Mouse (Mus musculus) heart, embryonic 10.5 days (tissue): ENCODE measurements around the gene Mgat5. TPM values are rescaled to one million over a fixed set of nuclear protein-coding genes. Genes with fewer than 3 reads are reported as not detected.

Experiments used
- DNase-seq: peaks from one replicate; pipeline ENCODE4 v3.0.0-alpha.2; 2017; ENCODE audit warnings: low spot score
- H3K27ac ChIP-seq: fragments of 300-500 bp; sonication (generic); 2 replicates; pipeline ENCODE4 v1.5.1; 2016; ENCODE audit warnings: mild to moderate bottlenecking
- H3K27me3 ChIP-seq: fragments of 300-500 bp; sonication (generic); 2 replicates; pipeline ENCODE4 v1.6.1; 2016; ENCODE audit warnings: mild to moderate bottlenecking; ENCODE audit not compliant: poor library complexity, insufficient read depth, severe bottlenecking
- H3K36me3 ChIP-seq: fragments of 300-500 bp; sonication (generic); 2 replicates; pipeline ENCODE4 v1.6.1; 2016; ENCODE audit warnings: mild to moderate bottlenecking, moderate library complexity
- H3K4me1 ChIP-seq: fragments of 300-500 bp; sonication (generic); 2 replicates; pipeline ENCODE4 v1.6.1; 2016; ENCODE audit warnings: mild to moderate bottlenecking
- H3K4me3 ChIP-seq: fragments of 300-500 bp; sonication (generic); 2 replicates; pipeline ENCODE4 v1.5.1; 2016; ENCODE audit warnings: mild to moderate bottlenecking, moderate library complexity
- H3K9me3 ChIP-seq: fragments of 300-500 bp; sonication (generic); 2 replicates; pipeline ENCODE4 v1.6.1; 2016; ENCODE audit warnings: mild to moderate bottlenecking, moderate library complexity
- WGBS: fragments of 180-500 bp; shearing (Covaris S2); methylation state at CpG from one replicate; pipeline ENCODE4 v1.1.7; 2016; 5-methylcytosine and 5-hydroxymethylcytosine counted together
- polyA plus RNA-seq: library from polyadenylated mRNA; unstranded; fragments of >200 nt; fragmentation: Nextera tagmentation; extraction: Ambion mirVana; gene quantifications from 2 replicates; pipeline ENCODE4 v1.2.1, GENCODE M21; 2016

Gene Mgat5
- polyA plus RNA-seq, 1 experiment from 2014 or later, result 3.5 TPM

DNA sequence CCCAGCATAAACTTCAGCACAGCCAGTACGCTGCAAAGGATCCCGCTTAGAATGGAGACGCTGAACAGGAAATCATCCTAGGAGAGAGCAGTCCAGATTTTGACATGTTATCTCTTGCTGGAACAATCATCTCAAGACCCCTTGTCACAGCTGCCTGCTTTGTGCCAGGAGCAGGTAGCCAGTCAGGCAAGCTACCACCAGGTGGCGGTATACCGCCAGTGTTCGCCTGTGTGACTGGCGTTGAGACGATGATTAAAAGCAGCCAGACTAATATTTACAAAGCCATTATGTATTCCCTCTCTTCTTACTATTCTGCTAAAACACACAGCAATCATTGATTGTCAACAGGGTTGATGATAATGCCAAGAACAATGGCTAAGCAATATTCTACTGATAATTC lies 295.4 kb downstream of the Mgat5 start:
- Histone ChIP-seq H3K9me3 (no peaks in the 10 kb centered on the region), H3K4me3 (no peak overlapping the region), H3K27ac (no peak overlapping the region), H3K36me3 (no peaks in the 10 kb centered on the region), H3K4me1 (peaks cover 36% of the 10 kb centered on the region), H3K27me3 (no peaks in the 10 kb centered on the region)
- DNase-seq, result no peak
- 8% methylated on average over 8 of the region's 8 CpGs for WGBS

DNA sequence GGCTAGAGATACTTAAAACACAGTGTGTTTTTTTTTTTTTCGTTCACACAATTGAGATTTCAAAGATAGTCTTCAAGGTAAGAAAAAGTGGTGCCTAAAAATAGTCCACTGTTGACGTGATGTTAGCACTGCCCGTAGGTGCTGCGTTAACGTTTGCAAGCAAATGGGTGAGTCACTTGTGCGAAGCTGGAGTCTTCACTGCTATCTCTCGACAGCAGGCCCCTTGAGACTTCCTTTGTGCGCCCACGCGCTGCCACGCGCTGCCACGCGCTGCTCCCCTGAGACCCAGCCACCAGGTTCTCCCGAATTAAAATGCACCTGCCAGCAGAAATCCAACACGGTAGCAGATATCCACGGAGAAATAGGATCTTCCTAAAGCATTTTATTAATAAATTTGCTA lies 295.9 kb downstream of the Mgat5 start:
- DNase-seq, result no peak
- 56% methylated on average over 17 of the region's 17 CpGs for WGBS
- H3K4me3 ChIP-seq, result no peak overlapping the region
- 0 out of 2 replicates have a peak overlapping the region, but pooled peaks have one; percentile 39 for H3K27ac ChIP-seq
- H3K36me3 ChIP-seq, result no peaks in the 10 kb centered on the region
- peaks cover 41% of the 10 kb centered on the region for H3K4me1 ChIP-seq
- no peaks in the 10 kb centered on the region for H3K9me3 ChIP-seq
- H3K27me3 ChIP-seq, result no peaks in the 10 kb centered on the region

DNA sequence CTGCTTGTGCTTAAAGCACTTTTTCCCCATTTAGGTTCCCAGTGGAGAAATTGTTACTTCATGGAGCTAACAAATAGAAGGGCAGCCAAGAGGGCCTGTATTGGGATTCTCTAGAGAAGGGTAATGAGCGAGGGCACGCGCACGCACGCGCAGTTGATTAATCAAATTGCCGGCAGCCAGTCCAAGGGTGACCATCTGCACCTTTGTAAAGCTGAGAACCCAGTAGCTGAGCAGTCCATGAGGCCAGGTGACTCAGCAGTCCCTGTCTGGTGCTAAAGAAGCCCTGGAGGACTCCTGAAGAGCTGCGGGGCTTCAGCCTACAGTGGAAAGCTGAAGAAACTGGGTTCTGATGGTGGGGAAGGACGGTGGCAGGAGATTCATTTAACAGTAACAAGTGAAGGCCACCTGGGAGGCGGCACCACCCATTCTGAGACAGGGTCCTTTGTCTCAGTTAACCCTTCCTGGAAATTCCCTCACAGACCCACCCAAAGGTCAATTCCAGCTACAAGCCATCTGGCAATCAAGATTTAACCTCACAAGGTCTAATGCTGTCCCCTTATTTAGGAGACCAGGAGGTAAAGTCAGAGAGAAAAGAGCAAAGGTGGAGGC lies 302.3 kb downstream of the Mgat5 start:
- H3K27ac ChIP-seq, result no peak overlapping the region
- peaks cover 37% of the 10 kb centered on the region for H3K4me1 ChIP-seq
- no peaks in the 10 kb centered on the region for H3K9me3 ChIP-seq
- H3K4me3 ChIP-seq, result no peak overlapping the region
- no peak for DNase-seq
- H3K36me3 ChIP-seq, result no peaks in the 10 kb centered on the region
- no peaks in the 10 kb centered on the region for H3K27me3 ChIP-seq
- WGBS, result 84% methylated on average over 10 of the region's 10 CpGs

DNA sequence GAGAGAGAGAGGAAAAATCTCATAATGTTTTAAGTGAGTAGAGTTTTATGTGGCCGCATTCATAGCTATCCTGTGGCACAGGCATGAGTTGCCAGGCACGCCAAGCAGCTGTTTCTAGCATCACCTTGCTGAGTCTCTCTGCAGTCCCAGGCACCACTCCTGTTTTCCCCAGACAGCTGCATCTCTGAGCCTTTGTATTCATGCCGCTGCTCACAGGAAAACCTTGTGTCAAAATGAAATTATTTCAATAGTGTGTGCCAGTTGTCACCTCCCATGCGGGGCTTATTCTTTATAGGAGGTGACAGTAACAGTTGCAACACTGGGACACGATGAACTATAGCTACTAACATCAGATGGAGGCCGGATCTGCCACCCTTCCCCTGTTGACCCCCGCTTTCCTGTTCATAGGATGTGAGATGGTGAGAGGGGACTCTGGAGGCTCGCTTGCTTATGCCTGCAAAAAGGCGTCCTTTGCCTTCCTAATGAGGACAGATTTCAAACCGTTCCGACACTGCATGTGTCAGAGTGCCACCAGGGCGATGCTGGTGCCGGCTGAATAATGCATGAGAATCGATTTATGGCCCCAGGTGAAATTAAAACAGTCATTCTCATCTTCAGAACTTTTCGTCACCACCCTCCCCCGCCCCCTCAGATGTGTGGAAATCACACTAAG lies 303.4 kb downstream of the Mgat5 start:
- no peaks in the 10 kb centered on the region for H3K27me3 ChIP-seq
- peaks cover 40% of the 10 kb centered on the region for H3K4me1 ChIP-seq
- H3K36me3 ChIP-seq, result no peaks in the 10 kb centered on the region
- H3K4me3 ChIP-seq, result no peak overlapping the region
- no peak overlapping the region for H3K27ac ChIP-seq
- no peak for DNase-seq
- no peaks in the 10 kb centered on the region for H3K9me3 ChIP-seq
- WGBS, result 86% methylated on average over 16 of the region's 16 CpGs

DNA sequence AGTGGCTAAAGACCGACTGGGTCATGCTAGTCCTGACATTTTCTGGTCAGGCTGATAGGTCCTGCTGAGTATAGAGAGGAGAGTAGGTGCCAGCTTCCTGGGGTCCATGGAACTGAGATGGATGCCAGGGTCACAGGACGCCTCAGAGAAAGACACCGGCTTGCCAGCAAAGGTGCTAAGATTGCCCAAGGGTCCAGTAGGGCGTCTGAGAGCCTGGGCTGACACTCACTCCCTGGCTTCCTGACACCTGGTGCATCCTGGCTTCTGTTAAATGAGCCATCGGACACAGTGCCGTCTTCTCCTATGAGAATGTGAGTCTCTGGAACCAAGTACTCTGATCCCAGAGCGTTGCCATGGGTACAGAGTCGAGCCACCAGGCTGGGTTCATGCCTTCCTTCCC lies 304.1 kb downstream of the Mgat5 start:
- H3K27ac ChIP-seq, result no peak overlapping the region
- peaks cover 34% of the 10 kb centered on the region for H3K4me1 ChIP-seq
- no peaks in the 10 kb centered on the region for H3K36me3 ChIP-seq
- DNase-seq, result no peak
- no peaks in the 10 kb centered on the region for H3K27me3 ChIP-seq
- no peak overlapping the region for H3K4me3 ChIP-seq
- WGBS, result 84% methylated on average over 8 of the region's 8 CpGs
- H3K9me3 ChIP-seq, result no peaks in the 10 kb centered on the region

DNA sequence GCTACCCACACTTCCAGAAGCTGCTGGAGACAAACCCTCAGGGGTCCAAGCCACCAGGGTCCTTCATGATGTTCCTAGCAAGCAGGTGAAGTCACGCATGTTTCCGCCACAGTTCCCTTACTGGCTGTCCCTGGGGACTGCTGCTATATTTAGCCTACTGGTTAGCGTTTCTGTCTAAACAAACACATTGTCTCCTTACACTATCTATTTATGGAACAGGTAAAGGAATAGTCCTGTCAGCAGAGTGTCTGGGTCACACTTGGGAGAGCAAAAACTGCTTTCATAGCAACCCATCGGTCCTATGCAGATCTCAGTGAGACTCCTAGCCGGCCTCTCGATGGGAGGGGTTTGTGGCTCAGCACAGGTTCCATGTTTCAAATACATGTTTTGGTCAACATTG lies 306.5 kb downstream of the Mgat5 start:
- Histone ChIP-seq H3K27me3 (no peaks in the 10 kb centered on the region), H3K36me3 (peaks cover 10% of the 10 kb centered on the region; the same call in 1 of the 2 replicates), H3K4me1 (peaks cover 17% of the 10 kb centered on the region; the same call in 1 of the 2 replicates), H3K4me3 (no peak overlapping the region), H3K27ac (peak overlapping the region; percentile 75; the same call in 1 of the 2 replicates), H3K9me3 (no peaks in the 10 kb centered on the region)
- no peak for DNase-seq
- 52% methylated on average over 6 of the region's 6 CpGs for WGBS

DNA sequence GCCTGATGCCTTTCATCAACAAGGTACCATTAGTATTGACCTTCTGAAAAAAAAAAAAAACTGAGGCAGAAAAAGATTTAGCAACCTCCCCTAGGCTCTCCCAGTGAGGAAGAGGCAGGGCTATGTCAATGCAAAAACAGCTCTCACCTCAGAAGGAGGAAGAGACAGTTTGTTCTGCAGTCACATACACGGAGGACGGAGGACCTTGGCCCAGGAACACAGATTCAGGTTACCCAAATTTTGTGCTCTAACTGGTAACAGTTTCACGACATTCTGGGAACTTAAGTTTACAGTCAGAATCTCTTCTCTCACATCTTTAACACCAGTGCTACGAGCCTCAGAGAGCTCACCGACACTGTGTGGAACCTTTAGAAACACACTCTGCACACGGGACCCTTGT lies 307.9 kb downstream of the Mgat5 start:
- Histone ChIP-seq H3K36me3 (peaks cover 13% of the 10 kb centered on the region; the same call in 1 of the 2 replicates), H3K27me3 (no peaks in the 10 kb centered on the region), H3K9me3 (no peaks in the 10 kb centered on the region), H3K4me3 (no peak overlapping the region), H3K27ac (no peak overlapping the region), H3K4me1 (peaks cover 17% of the 10 kb centered on the region; the same call in 1 of the 2 replicates)
- 70% methylated on average over 6 of the region's 6 CpGs for WGBS
- no peak for DNase-seq

DNA sequence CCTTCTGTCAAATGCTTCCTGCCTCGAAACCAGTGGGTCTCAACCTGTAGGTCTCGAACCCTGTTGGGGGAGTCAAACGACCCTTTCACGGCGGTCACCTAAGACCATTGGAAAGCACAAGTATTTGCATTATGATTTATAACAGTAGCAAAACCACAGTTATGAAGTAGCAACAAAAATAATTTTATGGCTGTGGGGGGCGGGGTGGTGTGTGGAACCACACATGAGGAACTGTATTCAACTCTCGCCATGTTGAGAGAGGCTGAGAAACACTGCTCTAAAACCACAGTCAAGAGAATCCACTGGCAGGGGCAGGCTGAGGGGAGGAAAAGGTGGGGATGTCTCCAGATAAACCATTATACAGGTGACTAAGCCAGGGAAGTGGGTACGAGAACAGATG lies 308.3 kb downstream of the Mgat5 start:
- peaks cover 17% of the 10 kb centered on the region; the same call in 1 of the 2 replicates for H3K4me1 ChIP-seq
- no peak for DNase-seq
- WGBS, result 85% methylated on average over 8 of the region's 8 CpGs
- H3K36me3 ChIP-seq, result peaks cover 13% of the 10 kb centered on the region; the same call in 1 of the 2 replicates
- no peaks in the 10 kb centered on the region for H3K9me3 ChIP-seq
- H3K4me3 ChIP-seq, result no peak overlapping the region
- H3K27me3 ChIP-seq, result no peaks in the 10 kb centered on the region
- H3K27ac ChIP-seq, result no peak overlapping the region

DNA sequence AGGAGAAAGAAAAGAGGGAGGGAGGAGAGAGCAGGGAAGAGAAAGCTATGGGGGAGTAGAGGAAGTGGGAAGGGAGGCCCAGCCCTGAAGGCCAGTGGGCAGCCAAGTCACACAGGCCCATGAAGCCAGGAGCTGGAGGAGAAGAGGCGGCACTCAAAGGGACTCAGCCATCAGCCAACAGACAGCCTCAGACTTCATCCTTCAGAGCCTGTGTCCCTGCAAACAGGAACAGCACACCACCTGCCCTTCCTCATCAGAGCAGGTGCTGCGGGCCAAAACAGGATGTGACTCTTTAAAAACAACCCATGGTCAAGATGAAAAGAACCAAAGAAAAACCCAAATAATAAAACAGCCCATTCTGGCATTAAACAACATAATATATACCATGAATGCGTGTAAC lies 308.8 kb downstream of the Mgat5 start:
- WGBS, result 82% methylated on average over 3 of the region's 3 CpGs
- DNase-seq, result no peak

DNA sequence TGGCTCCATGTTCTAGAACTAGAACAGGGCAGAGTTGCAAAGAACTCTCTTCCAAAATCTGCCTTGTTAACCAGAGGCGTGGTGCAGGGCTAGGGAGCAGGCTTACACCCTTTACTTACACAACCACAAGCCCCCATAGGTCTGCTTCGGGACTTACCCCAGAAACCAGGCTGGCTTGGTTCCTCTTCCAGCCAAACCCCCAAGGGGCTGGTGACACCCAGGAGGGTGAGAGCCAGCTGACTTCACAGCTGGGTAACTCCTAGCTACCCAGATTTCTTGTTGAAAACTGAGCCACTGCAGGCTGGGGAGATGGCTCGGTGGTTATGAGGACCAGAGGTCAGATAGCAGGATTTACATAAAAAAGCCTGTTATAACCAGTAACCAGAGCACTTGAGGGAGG lies 309.7 kb downstream of the Mgat5 start:
- no peaks in the 10 kb centered on the region for H3K9me3 ChIP-seq
- H3K4me1 ChIP-seq, result peaks cover 17% of the 10 kb centered on the region; the same call in 1 of the 2 replicates
- no peaks in the 10 kb centered on the region for H3K27me3 ChIP-seq
- no peak overlapping the region for H3K4me3 ChIP-seq
- H3K36me3 ChIP-seq, result peaks cover 13% of the 10 kb centered on the region; the same call in 1 of the 2 replicates
- no peak for DNase-seq
- WGBS, result 68% methylated on average over 3 of the region's 3 CpGs
- H3K27ac ChIP-seq, result no peak overlapping the region

More for the DNA sequence above, 308.8 kb downstream of the Mgat5 start:
- H3K27ac ChIP-seq, result no peak overlapping the region
- H3K36me3 ChIP-seq, result peaks cover 13% of the 10 kb centered on the region; the same call in 1 of the 2 replicates
- no peak overlapping the region for H3K4me3 ChIP-seq
- H3K4me1 ChIP-seq, result peaks cover 17% of the 10 kb centered on the region; the same call in 1 of the 2 replicates
- H3K27me3 ChIP-seq, result no peaks in the 10 kb centered on the region
- H3K9me3 ChIP-seq, result no peaks in the 10 kb centered on the region

DNA sequence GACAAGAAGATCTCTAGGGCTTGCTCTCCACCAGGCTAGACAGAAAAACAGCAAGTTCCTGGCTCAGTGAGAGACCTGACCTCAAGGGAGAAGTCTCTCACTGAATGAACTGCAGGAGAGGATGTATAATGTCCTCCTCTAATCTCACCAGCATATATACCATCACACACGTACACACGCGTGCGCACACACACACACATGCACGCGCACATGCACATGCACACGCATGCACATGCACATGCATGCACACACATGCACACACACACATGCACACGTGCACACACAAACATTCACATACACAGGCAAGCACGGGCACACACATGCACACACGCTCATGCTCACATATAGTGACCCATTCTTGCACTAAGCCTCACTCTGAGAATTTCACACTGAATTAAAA lies 310.1 kb downstream of the Mgat5 start:
- H3K27me3 ChIP-seq, result no peaks in the 10 kb centered on the region
- peaks cover 17% of the 10 kb centered on the region; the same call in 1 of the 2 replicates for H3K4me1 ChIP-seq
- no peak overlapping the region for H3K27ac ChIP-seq
- peaks cover 13% of the 10 kb centered on the region; the same call in 1 of the 2 replicates for H3K36me3 ChIP-seq
- H3K4me3 ChIP-seq, result no peak overlapping the region
- 93% methylated on average over 10 of the region's 10 CpGs for WGBS
- DNase-seq, result no peak
- H3K9me3 ChIP-seq, result no peaks in the 10 kb centered on the region

DNA sequence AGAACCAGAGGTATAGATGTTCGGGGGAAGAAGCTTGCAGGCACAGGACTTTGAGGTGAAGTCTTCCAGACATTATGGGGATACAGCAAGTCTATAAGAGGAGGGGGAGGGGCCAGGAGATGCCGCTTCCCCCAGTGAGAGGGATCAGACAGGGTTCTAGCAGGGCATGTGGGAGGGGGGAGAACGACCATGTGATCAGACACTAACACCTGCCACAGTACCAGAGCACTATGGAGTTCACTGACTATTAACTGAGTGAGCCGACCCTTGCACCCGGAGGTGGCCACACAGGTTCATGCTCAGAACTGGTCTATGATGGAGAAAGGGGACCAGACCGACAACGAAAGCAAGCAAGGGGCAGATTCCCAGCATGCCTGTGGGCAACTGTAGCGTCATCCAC lies 318.5 kb downstream of the Mgat5 start:
- peak overlapping the region; percentile 73 for H3K27ac ChIP-seq
- no peaks in the 10 kb centered on the region for H3K9me3 ChIP-seq
- WGBS, result 57% methylated on average over 8 of the region's 8 CpGs
- no peaks in the 10 kb centered on the region for H3K27me3 ChIP-seq
- H3K4me1 ChIP-seq, result peaks cover 26% of the 10 kb centered on the region
- DNase-seq, result no peak
- no peaks in the 10 kb centered on the region for H3K36me3 ChIP-seq
- H3K4me3 ChIP-seq, result no peak overlapping the region

DNA sequence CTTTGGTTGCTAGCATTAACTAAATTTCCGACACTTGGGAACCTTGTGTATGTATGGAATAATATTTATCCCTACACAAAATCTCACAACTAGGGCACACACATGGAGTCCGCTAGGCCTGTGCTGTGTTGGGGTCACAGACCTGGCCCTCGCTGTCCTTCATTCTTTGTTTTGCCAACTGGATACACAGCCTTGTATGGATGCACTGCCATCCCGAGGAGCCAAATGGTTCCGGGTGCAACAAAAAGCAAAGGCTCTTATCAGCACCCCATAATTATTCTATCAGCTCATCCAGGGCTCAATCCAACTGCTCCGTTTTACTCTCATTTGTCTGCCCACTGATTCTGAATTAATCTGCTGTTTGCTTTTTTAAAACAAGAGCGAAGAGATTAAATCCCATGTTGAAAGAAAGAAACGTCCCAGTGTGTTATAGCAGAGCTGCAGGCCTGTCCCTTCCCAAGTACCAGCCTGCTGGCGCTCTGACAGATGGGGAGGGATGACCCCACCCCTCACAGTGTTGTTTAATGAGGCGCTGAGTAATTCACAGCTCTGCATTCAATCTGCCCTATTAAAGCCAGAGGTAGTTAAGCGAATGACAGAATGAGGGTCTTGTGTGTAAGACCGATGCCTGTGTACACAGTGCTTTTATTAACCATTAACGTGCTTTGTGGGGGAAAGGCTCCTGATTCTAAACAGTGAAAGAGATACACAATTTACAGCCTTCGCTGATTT lies 326.2 kb downstream of the Mgat5 start:
- DNase-seq, result no peak
- Histone ChIP-seq H3K4me1 (no peaks in the 10 kb centered on the region), H3K36me3 (no peaks in the 10 kb centered on the region), H3K27ac (no peak overlapping the region), H3K4me3 (no peak overlapping the region), H3K9me3 (no peaks in the 10 kb centered on the region), H3K27me3 (no peaks in the 10 kb centered on the region)
- WGBS, result 48% methylated on average over 14 of the region's 14 CpGs
